Mouse (Mus musculus): ENCODE data around the gene Irak1. TPM values are rescaled to one million over a fixed set of nuclear protein-coding genes. Genes with fewer than 3 reads are reported as not detected.

The Irak1 gene
- total RNA-seq (2021): 10 to 100 TPM; 58.1 to 60.1 TPM

DNA sequence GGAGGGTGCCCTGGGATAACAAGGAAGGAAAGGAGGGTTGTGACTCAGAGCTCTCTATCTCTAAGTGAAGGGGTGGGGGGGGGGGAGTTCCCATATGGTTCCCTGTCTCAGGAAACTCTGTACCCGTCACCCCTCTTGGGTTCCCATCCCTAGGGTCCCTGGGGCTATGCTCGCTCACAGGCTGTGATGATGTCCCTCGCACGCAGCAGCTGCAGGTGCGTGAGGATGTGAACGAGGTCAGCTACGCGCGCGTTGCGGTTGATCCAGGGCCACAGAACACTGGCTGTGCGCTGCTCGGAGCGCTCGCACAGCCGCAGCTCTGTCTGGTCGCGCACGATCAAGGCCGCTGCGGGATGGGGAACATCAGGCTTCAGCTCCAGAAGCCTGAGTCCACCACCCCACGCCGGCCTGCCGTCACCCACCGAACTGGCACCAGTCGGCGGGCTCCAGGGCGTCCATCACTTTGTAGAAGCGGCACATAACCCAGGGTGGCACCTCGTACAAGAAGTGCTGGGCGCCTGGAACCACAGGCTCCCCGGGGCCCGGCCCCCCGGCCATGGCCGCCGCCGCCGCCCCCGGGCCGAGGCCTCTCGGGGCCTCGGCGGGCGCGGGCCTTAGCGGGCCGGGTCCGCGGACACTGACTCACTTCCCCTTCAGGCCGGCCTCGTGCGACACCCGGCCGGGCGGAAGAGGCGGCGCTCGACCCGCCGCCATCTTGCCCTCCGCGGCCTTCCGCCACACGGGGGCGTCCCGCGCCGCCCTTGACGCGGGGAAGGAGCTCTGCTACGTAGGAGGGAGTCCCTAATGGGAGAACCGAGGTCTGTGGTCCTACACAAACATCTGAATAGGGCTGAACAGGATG lies at the start of gene Irak1:
Gene Irak1, minus strand, starts transcription at position 731 of the 862 bp plus-strand sequence.
- intact Hi-C loops (cut with DNase I): loop anchor here (2.0 to 10.0 kb wide), 5 partner anchors 55 to 389 kb away; partner anchors contain the start of gene Flna
- DNase-seq (ENCODE audit: low spot score): peak; percentile 68

DNA sequence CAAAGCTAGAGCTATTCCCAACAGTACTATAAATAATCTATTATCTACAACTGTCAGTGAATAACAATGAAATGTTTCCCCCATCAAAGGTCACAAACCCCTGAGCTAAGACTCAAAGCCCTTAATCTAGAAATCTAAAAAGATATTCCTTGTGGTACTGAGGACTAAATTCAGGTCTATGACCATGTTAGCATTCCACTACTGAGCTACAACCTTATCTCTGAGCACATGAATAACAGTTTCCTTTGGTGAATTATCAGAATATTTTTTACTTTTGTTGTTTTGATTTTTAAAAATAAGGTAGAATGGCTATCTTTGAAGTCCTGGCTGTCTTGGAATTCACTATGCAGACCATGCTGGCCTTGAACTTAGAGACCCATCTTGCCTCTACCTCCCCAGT lies 47.1 kb upstream of the Irak1 start:
- intact Hi-C loops (cut with DNase I): no loop called here
- DNase-seq (ENCODE audit: low spot score): no peak

DNA sequence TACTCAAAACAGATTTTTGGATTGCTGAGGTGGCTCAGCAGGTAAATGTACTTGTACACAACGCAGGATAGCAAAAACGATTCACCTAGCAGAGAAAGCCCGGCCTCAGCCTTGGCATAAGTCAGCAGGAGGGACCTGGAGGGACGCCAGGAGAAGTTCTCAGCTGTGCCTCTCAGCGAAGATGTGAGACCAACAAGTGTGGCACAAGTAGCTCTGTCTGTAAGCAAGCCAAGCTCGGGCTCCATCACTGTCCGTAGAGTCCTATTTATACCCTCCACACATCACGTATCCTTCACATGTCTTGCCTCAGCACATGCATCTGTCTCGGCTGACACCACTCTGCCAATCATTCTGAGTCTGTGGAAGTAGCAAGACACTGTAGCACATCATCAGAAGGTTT lies 44.2 kb upstream of the Irak1 start:
- intact Hi-C loops (cut with DNase I): no loop called here
- no peak for DNase-seq (ENCODE audit: low spot score)

GRCm38 (mm10) chrX:74045107-74045506 lies 21.4 kb upstream of the Irak1 start:
- no peak for DNase-seq (ENCODE audit: low spot score)
- intact Hi-C loops (cut with DNase I): no loop called here

- DNase-seq (ENCODE audit: low spot score): no peak
- intact Hi-C loops (cut with DNase I): loop anchor here (5.0 kb wide), 1 partner anchor 44 kb away; no protein-coding TSS in a partner anchor
Observed at GRCm38 (mm10) chrX:74037702-74038375, 14.1 kb upstream of the Irak1 start.

- intact Hi-C loops (cut with DNase I): loop anchor here (5.0 to 10.0 kb wide), 2 partner anchors 32 to 215 kb away; partner anchors contain the start of gene Flna
- no peak for DNase-seq (ENCODE audit: low spot score)
Observed at GRCm38 (mm10) chrX:74030000-74030399, 6.3 kb upstream of the Irak1 start.

GRCm38 (mm10) chrX:74022795-74023187 lies 927 bp downstream of the Irak1 start:
- intact Hi-C loops (cut with DNase I): loop anchor here (5.0 to 10.0 kb wide), 4 partner anchors 60 to 390 kb away; partner anchors contain the start of gene Flna
- no peak for DNase-seq (ENCODE audit: low spot score)

GRCm38 (mm10) chrX:74014597-74014996 lies 9.1 kb downstream of the Irak1 start:
- intact Hi-C loops (cut with DNase I): no loop called here
- DNase-seq (ENCODE audit: low spot score): no peak

DNA sequence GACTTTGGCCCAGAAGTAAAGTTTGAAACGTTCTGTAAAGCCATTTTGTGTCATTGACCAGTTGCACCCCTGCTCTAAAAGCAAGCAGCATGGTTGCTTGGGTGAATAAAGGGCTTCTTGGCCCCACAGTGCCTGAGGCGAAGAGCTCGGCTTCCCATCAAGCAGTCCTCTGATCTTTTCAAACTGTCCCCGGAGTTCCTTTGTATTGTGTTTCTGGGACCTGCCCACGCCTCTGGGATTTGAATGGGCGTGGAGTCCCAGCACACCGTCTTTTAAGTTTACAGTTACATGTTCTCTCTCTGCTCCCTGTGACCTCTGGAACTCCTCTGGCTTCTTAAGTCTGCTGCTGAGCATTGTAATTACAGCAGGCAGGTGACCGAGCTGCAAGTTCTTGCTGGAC lies 15.7 kb downstream of the Irak1 start:
- intact Hi-C loops (cut with DNase I): no loop called here
- DNase-seq (ENCODE audit: low spot score): no peak

GRCm38 (mm10) chrX:74006401-74006800 lies 17.3 kb downstream of the Irak1 start:
- intact Hi-C loops (cut with DNase I): no loop called here
- no peak for DNase-seq (ENCODE audit: low spot score)

DNA sequence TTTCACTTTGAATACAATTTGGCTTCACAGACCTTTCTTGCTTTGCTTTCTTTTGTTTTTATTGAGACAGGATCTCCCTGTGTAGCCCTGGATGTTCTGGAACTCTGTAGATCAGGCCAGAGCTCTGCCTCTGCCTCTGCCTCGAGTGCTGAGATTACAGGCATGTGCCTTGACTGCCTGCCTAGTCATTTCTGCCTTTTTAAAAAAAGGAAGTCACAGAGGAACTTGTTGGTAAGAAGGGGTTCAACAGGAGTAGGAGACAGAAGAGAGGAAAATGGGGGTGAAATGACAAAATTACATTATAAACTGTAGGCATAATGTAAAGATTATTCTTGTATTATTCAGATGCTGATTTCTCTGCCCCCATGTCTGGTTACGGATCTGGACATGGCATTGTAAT lies 20.1 kb downstream of the Irak1 start:
- intact Hi-C loops (cut with DNase I): no loop called here
- no peak for DNase-seq (ENCODE audit: low spot score)

DNA sequence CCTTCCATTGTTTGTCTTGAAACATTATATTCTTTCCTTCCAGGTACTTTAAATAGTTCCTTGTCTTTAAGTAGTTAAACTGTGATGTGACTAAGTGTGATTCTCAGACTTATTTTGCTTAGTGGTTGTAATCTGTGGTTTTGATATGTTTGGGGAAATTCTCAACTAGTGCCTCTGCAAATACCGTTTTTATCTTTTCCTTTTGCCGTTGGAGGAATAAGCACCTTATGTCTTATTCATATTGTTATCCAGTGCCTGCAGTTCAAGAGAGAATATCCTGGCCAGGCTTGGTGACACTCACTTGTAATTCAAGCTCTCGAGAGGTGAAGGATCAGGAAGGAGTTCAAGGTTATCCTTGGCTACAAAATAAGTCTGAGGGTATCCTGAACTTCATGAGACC lies 22.7 kb downstream of the Irak1 start:
- DNase-seq (ENCODE audit: low spot score): no peak
- intact Hi-C loops (cut with DNase I): no loop called here

GRCm38 (mm10) chrX:73998911-73999869 lies 24.5 kb downstream of the Irak1 start:
- peak; percentile 16 for DNase-seq (ENCODE audit: low spot score)
- intact Hi-C loops (cut with DNase I): no loop called here

DNA sequence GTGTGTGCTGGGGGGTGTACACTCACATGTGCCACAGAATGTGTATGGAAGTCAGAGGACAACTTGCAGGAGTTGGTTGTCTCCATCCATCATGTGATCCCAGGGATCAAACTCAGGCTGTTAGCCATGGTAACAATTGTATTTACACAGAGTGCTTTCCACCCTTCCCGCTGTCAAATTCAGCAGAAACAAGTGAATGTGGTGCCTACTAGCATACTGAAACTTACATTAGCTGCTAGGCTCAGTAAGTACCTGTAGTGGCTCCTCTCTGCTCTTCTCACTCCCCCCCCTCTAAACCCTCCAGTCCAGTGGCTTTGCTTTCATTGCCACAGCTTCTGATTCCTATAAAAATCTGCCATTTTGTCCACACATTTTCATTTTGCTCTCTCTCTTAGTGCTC lies 45.9 kb downstream of the Irak1 start:
- intact Hi-C loops (cut with DNase I): no loop called here
- DNase-seq (ENCODE audit: low spot score): no peak

DNA sequence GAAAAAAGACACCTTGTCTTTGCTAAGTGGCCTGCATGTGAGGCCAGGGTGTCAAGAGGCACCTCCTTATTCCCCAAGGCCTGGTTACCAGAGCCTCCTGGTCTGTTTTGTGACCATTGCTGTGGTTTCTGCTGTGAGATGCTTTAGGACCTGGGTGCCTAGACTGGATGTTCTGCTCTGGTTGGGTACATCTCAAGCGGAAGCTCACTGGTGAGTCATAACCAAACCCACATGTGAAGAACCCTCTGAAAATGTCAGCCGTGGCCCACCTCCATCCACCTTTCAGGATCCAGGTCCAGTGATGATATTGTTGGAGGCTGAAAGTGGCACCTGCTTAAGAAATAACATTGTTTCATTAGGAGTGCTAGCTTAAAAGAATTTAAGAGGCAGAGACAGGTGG lies 47.4 kb downstream of the Irak1 start:
- DNase-seq (ENCODE audit: low spot score): no peak
- intact Hi-C loops (cut with DNase I): no loop called here

DNA sequence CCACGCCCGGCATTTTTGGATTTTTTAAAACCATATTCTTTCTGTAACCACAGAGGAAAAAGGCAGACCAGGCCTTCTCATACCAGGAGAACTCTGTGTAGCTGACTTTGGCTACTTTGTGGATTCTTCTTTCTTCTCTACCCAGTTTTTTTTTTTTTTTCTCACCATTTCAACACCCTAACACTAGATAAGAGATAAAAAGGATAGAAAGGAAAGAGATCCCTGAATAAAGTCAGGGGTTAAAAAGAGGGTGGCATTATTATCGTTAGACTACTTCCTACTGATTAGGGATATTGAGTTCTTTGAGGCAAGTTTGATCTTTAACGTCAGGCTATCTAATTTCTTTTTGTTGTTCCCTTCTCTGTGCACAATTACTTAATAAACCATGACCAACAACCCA lies 50.9 kb downstream of the Irak1 start:
- intact Hi-C loops (cut with DNase I): no loop called here
- DNase-seq (ENCODE audit: low spot score): no peak

GRCm38 (mm10) chrX:73970781-73971180 lies 52.9 kb downstream of the Irak1 start:
- intact Hi-C loops (cut with DNase I): no loop called here
- no peak for DNase-seq (ENCODE audit: low spot score)

DNA sequence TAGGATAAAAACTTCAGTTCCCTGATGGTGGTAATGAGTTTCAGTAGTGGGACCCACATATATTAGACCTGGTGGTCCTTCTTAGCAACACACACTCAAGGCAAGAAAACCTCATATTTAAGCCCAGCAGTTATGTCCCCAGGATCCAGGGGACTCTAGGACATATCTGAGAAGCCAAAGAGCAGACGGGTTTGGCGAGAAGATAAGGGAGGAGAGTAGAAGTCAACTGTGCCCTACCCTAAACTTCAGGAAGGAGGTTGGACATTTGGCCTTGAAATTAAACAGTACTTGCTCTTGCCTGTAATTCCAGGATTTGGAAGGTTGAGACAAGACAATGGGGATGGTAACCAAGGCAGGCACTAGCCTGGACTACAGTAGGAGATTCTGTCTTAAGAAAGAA lies 54.0 kb downstream of the Irak1 start:
- no peak for DNase-seq (ENCODE audit: low spot score)
- intact Hi-C loops (cut with DNase I): loop anchor here (2.0 to 10.0 kb wide), 2 partner anchors 55 to 445 kb away; no protein-coding TSS in a partner anchor

DNA sequence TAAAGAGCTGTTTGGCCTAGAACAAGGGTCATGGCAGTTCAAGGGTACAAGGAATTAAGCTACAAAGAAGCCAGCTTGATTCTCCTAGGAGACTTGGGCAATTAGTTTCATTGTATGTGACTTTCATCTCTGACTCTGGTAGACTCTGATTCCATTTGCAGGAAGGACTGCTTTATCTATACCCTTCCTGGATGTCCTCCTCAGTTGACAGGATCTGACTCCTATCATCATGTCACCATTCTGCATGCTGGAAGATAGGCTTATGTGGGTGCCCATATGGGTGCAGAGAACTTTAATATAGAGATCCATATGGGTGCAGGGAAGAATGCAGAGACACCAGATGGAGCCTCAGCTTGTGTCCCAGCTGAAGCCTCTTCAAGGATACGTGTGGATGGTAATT lies 54.6 kb downstream of the Irak1 start:
- intact Hi-C loops (cut with DNase I): loop anchor here (2.0 to 10.0 kb wide), 2 partner anchors 56 to 446 kb away; no protein-coding TSS in a partner anchor
- DNase-seq (ENCODE audit: low spot score): no peak
